Mouse (Mus musculus) CH12.LX (cell line): ENCODE measurements around the gene Zgrf1. TPM values are rescaled to one million over a fixed set of nuclear protein-coding genes. Genes with fewer than 3 reads are reported as not detected.

Experiments
- DNase-seq: peaks from one replicate; pipeline ENCODE4 v3.0.0-alpha.2; 2013; ENCODE audit errors: extremely low read depth
- H3K27ac ChIP-seq: 2 replicates; pipeline ENCODE4 v1.5.1; 2012; ENCODE audit warnings: low read depth, mild to moderate bottlenecking, control low read depth, moderate library complexity; ENCODE audit not compliant: insufficient read depth
- H3K27me3 ChIP-seq: replicated peaks from 2 replicates; pipeline ENCODE3; 2012; ENCODE audit warnings: inconsistent platforms
- H3K36me3 ChIP-seq, 2 experiments: replicated peaks in 1 of 2; 2 replicates each; pipeline versions ENCODE3 to v1.6.1; 2012; ENCODE audit warnings: inconsistent platforms in 1 of 2, low read length in 1 of 2, mild to moderate bottlenecking in 1 of 2, mixed read lengths in 1 of 2, moderate library complexity in 1 of 2; ENCODE audit not compliant: control insufficient read depth in 1 of 2, insufficient read depth in 1 of 2
- H3K4me1 ChIP-seq, 2 experiments: 2 replicates each; pipeline ENCODE4 v1.6.1; 2012; ENCODE audit warnings: inconsistent platforms in 1 of 2, moderate library complexity in 1 of 2; ENCODE audit not compliant: insufficient read depth in 2 of 2, control insufficient read depth in 1 of 2
- H3K4me2 ChIP-seq: 2 replicates; pipeline ENCODE4 v1.6.1; 2012; ENCODE audit warnings: low read depth, mild to moderate bottlenecking, control low read depth; ENCODE audit not compliant: poor library complexity, insufficient read depth, severe bottlenecking
- H3K4me3 ChIP-seq, 3 experiments: fragments of 150-350 bp in 1 of 3; sonication (generic) in 1 of 3; replicated peaks in 1 of 3; 2 replicates each; pipeline versions ENCODE3 to v1.5.1; 2011 to 2012; ENCODE audit warnings: low read depth in 2 of 3, low read length in 2 of 3, mild to moderate bottlenecking in 2 of 3, moderate library complexity in 2 of 3, control low read depth in 1 of 3, improper control_type of control experiment in 1 of 3, inconsistent platforms in 1 of 3, mixed read lengths in 1 of 3; ENCODE audit not compliant: poor library complexity in 1 of 3
- H3K79me2 ChIP-seq: replicated peaks from 2 replicates; pipeline ENCODE4 v1.6.1; 2012; ENCODE audit warnings: mild to moderate bottlenecking, moderate library complexity; ENCODE audit not compliant: control insufficient read depth, poor library complexity, insufficient read depth, severe bottlenecking; ENCODE audit errors: extremely low read depth
- H3K9ac ChIP-seq: 2 replicates; pipeline ENCODE4 v1.6.1; 2012; ENCODE audit warnings: low read depth, mild to moderate bottlenecking, control low read depth, moderate library complexity; ENCODE audit not compliant: insufficient read depth
- H3K9me3 ChIP-seq: replicated peaks from 2 replicates; pipeline ENCODE3; 2012; ENCODE audit warnings: low read length, inconsistent platforms, mixed read lengths
- BHLHE40 ChIP-seq: IDR thresholded peaks from 2 replicates; pipeline ENCODE4 v1.6.1; 2011; ENCODE audit warnings: mild to moderate bottlenecking, low read depth, low read length, improper control_type of control experiment
- CHD1 ChIP-seq: IDR thresholded peaks from 2 replicates; pipeline ENCODE4 v1.6.1; 2012; ENCODE audit warnings: low read depth, low read length, improper control_type of control experiment, inconsistent platforms
- CTCF ChIP-seq, 2 experiments: IDR thresholded peaks in 1 of 2; conservative IDR thresholded peaks in 1 of 2; 2 replicates each; pipeline ENCODE4 v1.5.1; 2011 to 2012; ENCODE audit warnings: low read depth in 2 of 2, low read length in 2 of 2, improper control_type of control experiment in 1 of 2, inconsistent platforms in 1 of 2, mild to moderate bottlenecking in 1 of 2, moderate library complexity in 1 of 2
- EP300 ChIP-seq: IDR thresholded peaks from 2 replicates; pipeline ENCODE4 v1.6.1; 2011; ENCODE audit warnings: low read length, improper control_type of control experiment
- GABPA ChIP-seq: IDR thresholded peaks from 2 replicates; pipeline ENCODE4 v1.6.1; 2012; ENCODE audit warnings: low read depth, low read length, improper control_type of control experiment, inconsistent platforms; ENCODE audit not compliant: insufficient replicate concordance
- HCFC1 ChIP-seq: IDR thresholded peaks from 2 replicates; pipeline ENCODE4 v1.6.1; 2012; ENCODE audit warnings: low read depth, mild to moderate bottlenecking, inconsistent platforms, low read length, improper control_type of control experiment
- JUND ChIP-seq: conservative IDR thresholded peaks from 2 replicates; pipeline ENCODE4 v1.6.1; 2011; ENCODE audit warnings: low read depth, low read length, improper control_type of control experiment
- KAT2A ChIP-seq: IDR thresholded peaks from 2 replicates; pipeline ENCODE4 v1.6.1; 2012; ENCODE audit warnings: low read length, improper control_type of control experiment, inconsistent platforms; ENCODE audit not compliant: insufficient replicate concordance
- MAX ChIP-seq: IDR thresholded peaks from 2 replicates; pipeline ENCODE4 v1.6.1; 2011; ENCODE audit warnings: low read length, improper control_type of control experiment
- MYC ChIP-seq: IDR thresholded peaks from 2 replicates; pipeline ENCODE4 v1.6.1; 2011; ENCODE audit warnings: low read depth, mild to moderate bottlenecking, improper control_type of control experiment, low read length
- NELFE ChIP-seq: IDR thresholded peaks from 2 replicates; pipeline ENCODE4 v1.6.1; 2011; ENCODE audit warnings: low read depth, low read length, improper control_type of control experiment
- NRF1 ChIP-seq: IDR thresholded peaks from 2 replicates; pipeline ENCODE4 v1.6.1; 2014; ENCODE audit warnings: low read depth, mild to moderate bottlenecking, inconsistent platforms, low read length, improper control_type of control experiment, moderate library complexity
- PAX5 ChIP-seq: IDR thresholded peaks from 2 replicates; pipeline ENCODE4 v1.6.1; 2012; ENCODE audit warnings: low read length, inconsistent platforms, mixed read lengths
- POLR2A ChIP-seq: IDR thresholded peaks from 2 replicates; pipeline ENCODE4 v1.6.1; 2011; ENCODE audit warnings: low read depth, mild to moderate bottlenecking, improper control_type of control experiment, low read length
- POLR2AphosphoS2 ChIP-seq: IDR thresholded peaks from 2 replicates; pipeline ENCODE4 v1.6.1; 2011; ENCODE audit warnings: low read depth, low read length, improper control_type of control experiment
- RAD21 ChIP-seq: IDR thresholded peaks from 2 replicates; pipeline ENCODE4 v1.6.1; 2011; ENCODE audit warnings: low read depth, mild to moderate bottlenecking, low read length, improper control_type of control experiment, moderate library complexity
- RCOR1 ChIP-seq: conservative IDR thresholded peaks from 2 replicates; pipeline ENCODE4 v1.6.1; 2012; ENCODE audit warnings: low read depth, mild to moderate bottlenecking, inconsistent platforms, low read length, improper control_type of control experiment
- TBP ChIP-seq: conservative IDR thresholded peaks from 2 replicates; pipeline ENCODE4 v1.6.1; 2011; ENCODE audit warnings: low read depth, low read length, improper control_type of control experiment
- UBTF ChIP-seq: IDR thresholded peaks from 2 replicates; pipeline ENCODE4 v1.6.1; 2012; ENCODE audit warnings: low read depth, mild to moderate bottlenecking, inconsistent platforms, low read length, improper control_type of control experiment, moderate library complexity
- USF1 ChIP-seq: IDR thresholded peaks from 2 replicates; pipeline ENCODE4 v1.6.1; 2014; ENCODE audit warnings: low read depth, mild to moderate bottlenecking, inconsistent platforms, low read length, improper control_type of control experiment
- ZKSCAN1 ChIP-seq: IDR thresholded peaks from 2 replicates; pipeline ENCODE4 v1.6.1; 2012; ENCODE audit warnings: low read depth, inconsistent platforms, low read length, improper control_type of control experiment, borderline replicate concordance
- ZMIZ1 ChIP-seq: IDR thresholded peaks from 2 replicates; pipeline ENCODE4 v1.6.1; 2012; ENCODE audit warnings: low read depth, mild to moderate bottlenecking, inconsistent platforms, low read length, improper control_type of control experiment
- dilution Hi-C: fragments of 300-500 bp; cut with MboI; formaldehyde crosslinking; loops from 2 replicates; pipeline ENCODE4 v1.14.3; 2020; ENCODE audit warnings: low sequenced_read_pairs; ENCODE audit not compliant: extremely low pct_unique_long_range_greater_than_20kb, extremely low pct_ligation_motif_present
- in situ Hi-C: fragments of 300-500 bp; cut with MboI; formaldehyde crosslinking; loops from 3 replicates; pipeline ENCODE4 v1.14.3; 2019; ENCODE audit warnings: low sequenced_read_pairs, low pct_ligation_motif_present, low pct_unique_long_range_greater_than_20kb, mixed read lengths
- polyA plus RNA-seq: library from polyadenylated mRNA; unstranded; fragments of >175 nt; gene quantifications from 2 replicates; pipeline ENCODE4 v1.2.1, GENCODE M21; 2012; ENCODE audit warnings: low read depth; ENCODE audit not compliant: insufficient read length
- total RNA-seq, 2 experiments: library from RNA; depleted of rRNA; stranded (reverse); fragments of 300-350 nt in 1 of 2; fragments of >200 nt in 1 of 2; gene quantifications; 2 replicates each; pipeline ENCODE4 v1.2.3; 2012 to 2014

Zgrf1 gene
- total and polyA plus RNA-seq, 3 experiments: 7.0 to 10.2 (median 10.1) TPM

DNA sequence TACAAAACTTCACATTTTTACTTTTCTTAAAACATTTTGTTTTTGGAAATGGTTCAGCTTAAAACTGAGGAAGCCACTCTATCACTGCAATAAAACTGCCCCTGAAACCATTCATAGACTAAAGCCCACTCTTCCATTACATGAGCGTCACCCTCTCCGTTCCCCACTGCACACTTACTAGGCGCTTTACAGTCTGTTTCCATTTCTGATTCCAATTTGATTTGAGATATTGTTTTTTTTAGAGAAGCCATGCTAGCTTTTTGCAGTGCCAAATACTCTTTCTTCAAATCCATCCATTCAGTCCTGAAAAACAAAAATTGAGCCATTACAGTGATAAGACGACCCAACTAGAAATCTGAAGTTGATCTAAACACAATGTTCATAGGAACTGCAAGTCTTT, 9.3 kb upstream of the Zgrf1 start:
- H3K4me3 ChIP-seq: no peak overlapping the region
- dilution Hi-C loops (no loop called here), in situ Hi-C loops (loop anchor here (25.0 kb wide), 1 partner anchor 207 kb away; no protein-coding TSS in a partner anchor)
- H3K4me1 ChIP-seq: no peaks in the 10 kb centered on the region
- peaks cover 20 to 56% of the 10 kb centered on the region in 2 experiments for H3K36me3 ChIP-seq
- no peaks in the 10 kb centered on the region for H3K9me3 ChIP-seq
- DNase-seq: no peak
- no peaks in the 10 kb centered on the region for H3K27me3 ChIP-seq
- no peak overlapping the region for H3K27ac ChIP-seq
- no peaks in the 10 kb centered on the region for H3K79me2 ChIP-seq
- no peak overlapping the region for H3K4me2 ChIP-seq
- TF ChIP-seq BHLHE40: no peak
- TF ChIP-seq POLR2AphosphoS2: no peak
- no peak for TF ChIP-seq POLR2A
- no peak for TF ChIP-seq PAX5
- TF ChIP-seq MAX: no peak
- TF ChIP-seq JUND: no peak
- no peak for TF ChIP-seq TBP
- no peak for TF ChIP-seq KAT2A
- no peak for TF ChIP-seq GABPA
- no peak for TF ChIP-seq USF1
- TF ChIP-seq CHD1: no peak
- no peak overlapping the region for H3K9ac ChIP-seq

DNA sequence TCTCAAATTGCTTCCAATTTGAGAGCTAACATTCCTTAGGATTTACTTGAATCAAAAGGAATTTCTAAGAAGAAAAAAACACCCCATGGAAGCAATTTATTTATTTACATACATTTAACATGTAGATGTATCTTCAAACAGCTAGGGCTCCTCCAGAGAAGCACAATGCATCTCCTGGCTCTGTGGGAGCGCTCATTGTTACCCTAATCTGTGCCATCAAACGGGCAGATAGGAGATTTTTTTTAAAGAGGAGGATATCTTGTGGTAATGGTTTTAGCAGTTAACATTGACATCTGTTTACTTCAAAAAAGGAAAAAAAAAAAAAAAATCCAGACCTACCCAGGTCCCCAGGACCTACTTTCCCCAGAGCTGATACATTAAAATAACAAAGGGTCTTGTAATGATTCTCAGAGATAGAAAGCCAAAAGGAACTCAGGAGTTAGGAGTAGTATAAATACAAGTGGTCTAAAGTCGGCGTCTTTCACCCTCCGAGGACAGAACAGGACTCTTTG, 8.6 kb upstream of the Zgrf1 start:
- peaks cover 20 to 52% of the 10 kb centered on the region in 2 experiments for H3K36me3 ChIP-seq
- no peak overlapping the region for H3K9ac ChIP-seq
- H3K4me1 ChIP-seq: no peaks in the 10 kb centered on the region
- H3K79me2 ChIP-seq: no peaks in the 10 kb centered on the region
- H3K9me3 ChIP-seq: no peaks in the 10 kb centered on the region
- H3K27me3 ChIP-seq: no peaks in the 10 kb centered on the region
- H3K4me2 ChIP-seq: no peak overlapping the region
- H3K27ac ChIP-seq: no peak overlapping the region
- DNase-seq: no peak
- no peak overlapping the region for H3K4me3 ChIP-seq
- dilution Hi-C loops: no loop called here
- in situ Hi-C loops: loop anchor here (25.0 kb wide), 1 partner anchor 207 kb away; no protein-coding TSS in a partner anchor
- TF ChIP-seq ZMIZ1 (no peak), POLR2AphosphoS2 (no peak), RAD21 (no peak), CTCF (conservative IDR thresholded peaks at IDR 0.05 in 1 of 2, IDR thresholded peaks at IDR 0.05 in 1 of 2; ENCODE audit: low read depth in 2 of 2, low read length in 2 of 2) (no peak), BHLHE40 (no peak), HCFC1 (no peak), MYC (no peak), RCOR1 (no peak), NRF1 (no peak), ZKSCAN1 (no peak), CHD1 (no peak), NELFE (no peak), EP300 (no peak), UBTF (no peak), JUND (no peak)
